Mouse (Mus musculus): Measurements from ENCODE around the gene Frmd4a. TPM values are rescaled to one million over a fixed set of nuclear protein-coding genes. Genes with fewer than 3 reads are reported as not detected.

Gene Frmd4a
- polyA plus RNA-seq, 1 experiment: 46.5 TPM

- DNase-seq: no peak
- Histone ChIP-seq H3K4me1 (ENCODE audit: control insufficient read depth, insufficient read depth, low read length) (peaks cover 19% of the 10 kb centered on the region), H3K4me3 (replicated peaks; ENCODE audit: extremely low read depth, low read depth, low read length) (no peak overlapping the region)
- 53% methylated on average over 13 of the region's 13 CpGs for WGBS
- TF ChIP-seq CTCF (IDR thresholded peaks at IDR 0.05; ENCODE audit: insufficient read depth, low read length): no peak
- no peak for TF ChIP-seq POLR2A (IDR thresholded peaks at IDR 0.05; ENCODE audit: borderline replicate concordance, extremely low read depth, low read depth, low read length)
Measured at GRCm38 (mm10) chr2:4587685-4588409, 570.3 kb downstream of the Frmd4a start.

GRCm38 (mm10) chr2:4591647-4592046, 574.1 kb downstream of the Frmd4a start:
- TF ChIP-seq POLR2A (IDR thresholded peaks at IDR 0.05; ENCODE audit: borderline replicate concordance, extremely low read depth, low read depth, low read length): no peak
- no peak for TF ChIP-seq CTCF (IDR thresholded peaks at IDR 0.05; ENCODE audit: insufficient read depth, low read length)
- Histone ChIP-seq H3K4me1 (ENCODE audit: control insufficient read depth, insufficient read depth, low read length) (peaks cover 32% of the 10 kb centered on the region), H3K4me3 (replicated peaks; ENCODE audit: extremely low read depth, low read depth, low read length) (no peak overlapping the region)
- 42% methylated on average over 3 of the region's 3 CpGs for WGBS
- DNase-seq: no peak

GRCm38 (mm10) chr2:4592666-4593065, 575.1 kb downstream of the Frmd4a start:
- TF ChIP-seq POLR2A (IDR thresholded peaks at IDR 0.05; ENCODE audit: borderline replicate concordance, extremely low read depth, low read depth, low read length) (no peak), CTCF (IDR thresholded peaks at IDR 0.05; ENCODE audit: insufficient read depth, low read length) (no peak)
- peaks cover 35% of the 10 kb centered on the region for H3K4me1 ChIP-seq (ENCODE audit: control insufficient read depth, insufficient read depth, low read length)
- 38% methylated on average over 7 of the region's 7 CpGs for WGBS
- no peak overlapping the region for H3K4me3 ChIP-seq (replicated peaks; ENCODE audit: extremely low read depth, low read depth, low read length)
- no peak for DNase-seq

GRCm38 (mm10) chr2:4593433-4593832, 575.9 kb downstream of the Frmd4a start:
- TF ChIP-seq CTCF (IDR thresholded peaks at IDR 0.05; ENCODE audit: insufficient read depth, low read length): no peak
- no peak for TF ChIP-seq POLR2A (IDR thresholded peaks at IDR 0.05; ENCODE audit: borderline replicate concordance, extremely low read depth, low read depth, low read length)
- Histone ChIP-seq H3K4me1 (ENCODE audit: control insufficient read depth, insufficient read depth, low read length) (peaks cover 30% of the 10 kb centered on the region), H3K4me3 (replicated peaks; ENCODE audit: extremely low read depth, low read depth, low read length) (no peak overlapping the region)
- 23% methylated on average over 9 of the region's 9 CpGs for WGBS
- DNase-seq: peak; percentile 79

- 78% methylated on average over 3 of the region's 3 CpGs for WGBS
- TF ChIP-seq POLR2A (IDR thresholded peaks at IDR 0.05; ENCODE audit: borderline replicate concordance, extremely low read depth, low read depth, low read length) (no peak), CTCF (IDR thresholded peaks at IDR 0.05; ENCODE audit: insufficient read depth, low read length) (no peak)
- no peak for DNase-seq
- Histone ChIP-seq H3K4me1 (ENCODE audit: control insufficient read depth, insufficient read depth, low read length) (peaks cover 27% of the 10 kb centered on the region), H3K4me3 (replicated peaks; ENCODE audit: extremely low read depth, low read depth, low read length) (no peak overlapping the region)
Measured at GRCm38 (mm10) chr2:4593878-4594387, 576.4 kb downstream of the Frmd4a start.

GRCm38 (mm10) chr2:4596992-4597391, 579.5 kb downstream of the Frmd4a start:
- no peak overlapping the region for H3K4me3 ChIP-seq (replicated peaks; ENCODE audit: extremely low read depth, low read depth, low read length)
- 83% methylated on average over 7 of the region's 7 CpGs for WGBS
- H3K4me1 ChIP-seq (ENCODE audit: control insufficient read depth, insufficient read depth, low read length): peaks cover 30% of the 10 kb centered on the region
- no peak for TF ChIP-seq CTCF (IDR thresholded peaks at IDR 0.05; ENCODE audit: insufficient read depth, low read length)
- no peak for TF ChIP-seq POLR2A (IDR thresholded peaks at IDR 0.05; ENCODE audit: borderline replicate concordance, extremely low read depth, low read depth, low read length)
- no peak for DNase-seq

- TF ChIP-seq POLR2A (IDR thresholded peaks at IDR 0.05; ENCODE audit: borderline replicate concordance, extremely low read depth, low read depth, low read length) (no peak), CTCF (IDR thresholded peaks at IDR 0.05; ENCODE audit: insufficient read depth, low read length) (peak; percentile 58)
- DNase-seq: peak; percentile 54
- Histone ChIP-seq H3K4me1 (ENCODE audit: control insufficient read depth, insufficient read depth, low read length) (peaks cover 12% of the 10 kb centered on the region), H3K4me3 (replicated peaks; ENCODE audit: extremely low read depth, low read depth, low read length) (no peak overlapping the region)
- 37% methylated on average over 15 of the region's 15 CpGs for WGBS
Measured at GRCm38 (mm10) chr2:4601034-4601890, 583.7 kb downstream of the Frmd4a start.

- peaks cover 7% of the 10 kb centered on the region for H3K4me1 ChIP-seq (ENCODE audit: control insufficient read depth, insufficient read depth, low read length)
- TF ChIP-seq CTCF (IDR thresholded peaks at IDR 0.05; ENCODE audit: insufficient read depth, low read length) (no peak), POLR2A (IDR thresholded peaks at IDR 0.05; ENCODE audit: borderline replicate concordance, extremely low read depth, low read depth, low read length) (no peak)
- H3K4me3 ChIP-seq (replicated peaks; ENCODE audit: extremely low read depth, low read depth, low read length): no peak overlapping the region
- WGBS: 86% methylated on average over 33 of the region's 33 CpGs
- DNase-seq: no peak
Measured at GRCm38 (mm10) chr2:4603361-4603945, 585.9 kb downstream of the Frmd4a start.

- no peaks in the 10 kb centered on the region; the same call in 1 of the 2 replicates for H3K4me1 ChIP-seq (ENCODE audit: control insufficient read depth, insufficient read depth, low read length)
- H3K4me3 ChIP-seq (replicated peaks; ENCODE audit: extremely low read depth, low read depth, low read length): no peak overlapping the region
- DNase-seq: no peak
- TF ChIP-seq POLR2A (IDR thresholded peaks at IDR 0.05; ENCODE audit: borderline replicate concordance, extremely low read depth, low read depth, low read length) (no peak), CTCF (IDR thresholded peaks at IDR 0.05; ENCODE audit: insufficient read depth, low read length) (no peak)
- WGBS: 90% methylated on average over 3 of the region's 3 CpGs
Measured at GRCm38 (mm10) chr2:4606559-4606958, 589.0 kb downstream of the Frmd4a start.
